Mouse (Mus musculus) heart, postnatal 0 days (tissue): ENCODE data around the gene Ppil1. TPM values are rescaled to one million over a fixed set of nuclear protein-coding genes. Genes with fewer than 3 reads are reported as not detected.

Source experiments
- ATAC-seq: fragments of 200-750 bp; cut with Nextera tagmentation; 2 replicates; pipeline ENCODE4 v1.8.0; 2017; ENCODE audit warnings: low read depth, moderate number of reproducible peaks, moderate library complexity; ENCODE audit not compliant: insufficient read depth
- DNase-seq: peaks from one replicate; pipeline ENCODE4 v3.0.0-alpha.2; 2016; ENCODE audit warnings: low spot score
- H3K27ac ChIP-seq: fragments of 300-500 bp; sonication (generic); 2 replicates; pipeline ENCODE4 v1.5.1; 2014; ENCODE audit warnings: low read depth, mild to moderate bottlenecking
- H3K27me3 ChIP-seq: fragments of 300-500 bp; sonication (generic); 2 replicates; pipeline ENCODE4 v1.6.1; 2014; ENCODE audit warnings: low read length, mixed read lengths; ENCODE audit not compliant: control insufficient read depth, insufficient read depth
- H3K36me3 ChIP-seq: fragments of 300-500 bp; sonication (generic); replicated peaks from 2 replicates; pipeline ENCODE4 v1.6.1; 2014; ENCODE audit warnings: low read length, mixed read lengths; ENCODE audit not compliant: control insufficient read depth, insufficient read depth
- H3K4me1 ChIP-seq: fragments of 300-500 bp; sonication (generic); 2 replicates; pipeline ENCODE4 v1.6.1; 2014; ENCODE audit warnings: antibody characterized with exemption; ENCODE audit not compliant: control insufficient read depth, insufficient read depth
- H3K4me2 ChIP-seq: fragments of 300-500 bp; sonication (generic); 2 replicates; pipeline ENCODE4 v1.6.1; 2014; ENCODE audit warnings: low read depth, mild to moderate bottlenecking, low read length, moderate library complexity
- H3K4me3 ChIP-seq: fragments of 300-500 bp; sonication (generic); 2 replicates; pipeline ENCODE4 v1.5.1; 2014; ENCODE audit warnings: low read depth, low read length
- H3K9ac ChIP-seq: fragments of 300-500 bp; sonication (generic); replicated peaks from 2 replicates; pipeline ENCODE4 v1.6.1; 2014; ENCODE audit warnings: low read depth, low read length, mixed read lengths
- H3K9me3 ChIP-seq: fragments of 300-500 bp; sonication (generic); replicated peaks from 2 replicates; pipeline ENCODE4 v1.6.1; 2016; ENCODE audit warnings: low read length; ENCODE audit not compliant: control insufficient read depth
- CTCF ChIP-seq: IDR thresholded peaks from 2 replicates; pipeline ENCODE4 v1.5.1; 2016; ENCODE audit warnings: antibody characterized with exemption, control low read depth, low read depth
- EP300 ChIP-seq: IDR thresholded peaks from 2 replicates; pipeline ENCODE4 v1.6.1; 2016; ENCODE audit warnings: antibody characterized with exemption, low read depth
- WGBS: fragments of 180-500 bp; shearing (Covaris S2); extraction: QIAGEN DNeasy Blood & Tissue Kit; methylation state at CpG from one replicate; pipeline ENCODE4 v1.1.7; 2014; 5-methylcytosine and 5-hydroxymethylcytosine counted together
- polyA plus RNA-seq: library from polyadenylated mRNA; unstranded; fragments of >200 nt; fragmentation: Nextera tagmentation; extraction: Ambion mirVana; gene quantifications from 2 replicates; pipeline ENCODE4 v1.2.1, GENCODE M21; 2015
- total RNA-seq: library from RNA; depleted of rRNA; stranded (reverse); fragments of >200 nt; gene quantifications from 2 replicates; pipeline ENCODE4 v1.2.3, GENCODE M21; 2014; ENCODE audit warnings: low replicate concordance

Ppil1 gene
- total and polyA plus RNA-seq, 2 experiments from 2014 or later: 46.3 to 75.5 TPM

GRCm38 (mm10) chr17:29302149-29302548, 38.2 kb upstream of the Ppil1 start:
- peaks cover 14% of the 10 kb centered on the region; the same call in 1 of the 2 replicates for H3K4me1 ChIP-seq
- 51% methylated on average over 5 of the region's 5 CpGs for WGBS
- no peaks in the 10 kb centered on the region for H3K9me3 ChIP-seq
- peaks cover 38% of the 10 kb centered on the region for H3K36me3 ChIP-seq
- no peak overlapping the region for H3K4me2 ChIP-seq
- ATAC-seq (no peak), DNase-seq (no peak)
- TF ChIP-seq CTCF (no peak), EP300 (no peak)
- H3K9ac ChIP-seq: no peak overlapping the region
- H3K4me3 ChIP-seq: no peak overlapping the region
- H3K27me3 ChIP-seq: no peaks in the 10 kb centered on the region
- H3K27ac ChIP-seq: no peak overlapping the region

DNA sequence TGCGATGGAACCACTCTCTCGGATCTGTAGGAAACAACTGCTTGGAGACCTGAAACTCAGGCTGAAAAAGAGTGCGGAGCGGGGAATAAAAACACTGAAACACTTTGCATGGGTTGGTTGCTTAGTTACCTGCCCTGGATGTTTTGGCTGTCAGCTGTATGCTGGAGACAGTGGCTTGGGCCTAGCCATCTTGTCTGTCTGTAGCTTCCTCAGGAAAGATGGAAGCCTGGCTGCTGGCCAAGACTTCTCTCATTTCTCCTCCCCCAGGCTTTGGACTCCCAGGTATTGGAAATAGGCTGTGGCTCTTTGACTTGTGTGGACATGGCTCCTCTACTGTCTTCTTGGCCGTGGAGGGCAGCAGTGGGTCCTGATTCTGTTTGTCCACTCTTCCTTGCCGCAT, 37.4 kb upstream of the Ppil1 start:
- Histone ChIP-seq H3K27me3 (no peaks in the 10 kb centered on the region), H3K4me2 (no peak overlapping the region), H3K4me3 (no peak overlapping the region), H3K27ac (no peak overlapping the region), H3K9me3 (no peaks in the 10 kb centered on the region), H3K4me1 (peaks cover 14% of the 10 kb centered on the region; the same call in 1 of the 2 replicates), H3K36me3 (peaks cover 45% of the 10 kb centered on the region), H3K9ac (no peak overlapping the region)
- 84% methylated on average over 6 of the region's 6 CpGs for WGBS
- ATAC-seq (no peak), DNase-seq (no peak)
- TF ChIP-seq CTCF (no peak), EP300 (no peak)

- TF ChIP-seq EP300 (no peak), CTCF (no peak)
- H3K9ac ChIP-seq: no peak overlapping the region
- DNase-seq (no peak), ATAC-seq (no peak)
- no peak overlapping the region for H3K4me2 ChIP-seq
- no peak overlapping the region for H3K27ac ChIP-seq
- H3K9me3 ChIP-seq: no peaks in the 10 kb centered on the region
- WGBS: 80% methylated on average over 7 of the region's 7 CpGs
- H3K27me3 ChIP-seq: no peaks in the 10 kb centered on the region
- H3K4me3 ChIP-seq: no peak overlapping the region
- peaks cover 46% of the 10 kb centered on the region for H3K36me3 ChIP-seq
- H3K4me1 ChIP-seq: peaks cover 14% of the 10 kb centered on the region; the same call in 1 of the 2 replicates
Measured at GRCm38 (mm10) chr17:29300926-29301325, 36.9 kb upstream of the Ppil1 start.

GRCm38 (mm10) chr17:29299282-29299681, 35.3 kb upstream of the Ppil1 start:
- no peaks in the 10 kb centered on the region for H3K4me1 ChIP-seq
- TF ChIP-seq EP300 (no peak), CTCF (no peak)
- no peaks in the 10 kb centered on the region for H3K9me3 ChIP-seq
- H3K4me2 ChIP-seq: no peak overlapping the region
- DNase-seq (no peak), ATAC-seq (no peak)
- H3K9ac ChIP-seq: no peak overlapping the region
- peaks cover 53% of the 10 kb centered on the region for H3K36me3 ChIP-seq
- no peak overlapping the region for H3K4me3 ChIP-seq
- WGBS: 80% methylated on average over 4 of the region's 4 CpGs
- no peaks in the 10 kb centered on the region for H3K27me3 ChIP-seq
- no peak overlapping the region for H3K27ac ChIP-seq

DNA sequence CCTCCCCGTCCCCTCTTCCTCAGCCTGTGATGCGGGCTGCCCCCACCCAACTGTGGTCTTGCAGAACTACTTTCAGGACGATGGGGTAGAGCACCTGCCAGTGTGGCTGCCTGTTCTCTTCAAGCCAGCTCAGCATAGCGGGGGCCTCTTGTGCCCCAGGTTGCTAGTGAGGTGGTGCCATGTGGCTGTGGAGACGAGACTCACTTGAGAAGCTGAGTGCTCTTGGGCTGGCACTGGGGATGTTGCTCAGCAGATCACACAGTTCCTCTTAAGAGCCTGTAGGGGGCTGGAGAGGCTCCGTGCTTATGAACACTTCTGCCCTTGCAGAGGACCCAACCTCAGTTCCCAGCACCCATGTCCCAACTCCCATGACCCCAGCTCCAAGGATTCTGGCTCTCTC, 33.8 kb upstream of the Ppil1 start:
- Histone ChIP-seq H3K27me3 (no peaks in the 10 kb centered on the region), H3K4me2 (no peak overlapping the region), H3K9me3 (no peaks in the 10 kb centered on the region), H3K9ac (no peak overlapping the region), H3K4me1 (no peaks in the 10 kb centered on the region), H3K27ac (no peak overlapping the region), H3K4me3 (no peak overlapping the region), H3K36me3 (peaks cover 68% of the 10 kb centered on the region)
- DNase-seq (no peak), ATAC-seq (no peak)
- TF ChIP-seq CTCF (no peak), EP300 (no peak)
- WGBS: 79% methylated on average over 6 of the region's 6 CpGs

GRCm38 (mm10) chr17:29297321-29297720, 33.3 kb upstream of the Ppil1 start:
- Histone ChIP-seq H3K4me1 (no peaks in the 10 kb centered on the region), H3K9ac (no peak overlapping the region), H3K27ac (no peak overlapping the region), H3K27me3 (no peaks in the 10 kb centered on the region), H3K36me3 (peaks cover 69% of the 10 kb centered on the region), H3K4me3 (no peak overlapping the region), H3K9me3 (no peaks in the 10 kb centered on the region), H3K4me2 (no peak overlapping the region)
- ATAC-seq (no peak), DNase-seq (no peak)
- TF ChIP-seq CTCF: no peak
- no peak for TF ChIP-seq EP300
- 57% methylated on average over 10 of the region's 10 CpGs for WGBS
